Mouse (Mus musculus) embryonic fibroblast, embryonic 13.5 days (primary cell): ENCODE measurements around the gene AC134908.4. TPM values are rescaled to one million over a fixed set of nuclear protein-coding genes. Genes with fewer than 3 reads are reported as not detected.
"Not testable (repeated sequence)": the region's sequence is repeated elsewhere in the genome, so short reads cannot be mapped to it uniquely, and the experiment has no call there.

ENCODE experiments used
- H3K27ac ChIP-seq: 2 replicates; pipeline ENCODE4 v1.5.1; 2012; ENCODE audit warnings: low read length, control low read depth, inconsistent platforms; ENCODE audit not compliant: insufficient read depth
- H3K4me1 ChIP-seq: 2 replicates; pipeline ENCODE4 v1.6.1; 2011; ENCODE audit warnings: low read length; ENCODE audit not compliant: control insufficient read depth, insufficient read depth
- H3K4me3 ChIP-seq: 2 replicates; pipeline ENCODE4 v1.5.1; 2011; ENCODE audit warnings: mild to moderate bottlenecking, control low read depth, low read length; ENCODE audit not compliant: insufficient read depth
- CTCF ChIP-seq: IDR thresholded peaks from 2 replicates; pipeline ENCODE4 v1.5.1; 2011; ENCODE audit warnings: mild to moderate bottlenecking, control low read depth, low read length, moderate library complexity, borderline replicate concordance; ENCODE audit not compliant: insufficient read depth
- POLR2A ChIP-seq: IDR thresholded peaks from 2 replicates; pipeline ENCODE4 v1.6.1; 2011; ENCODE audit warnings: low read depth, mild to moderate bottlenecking, control low read depth, low read length, moderate library complexity
- polyA plus RNA-seq: library from polyadenylated mRNA; stranded (reverse); fragments of >200 nt; gene quantifications from 2 replicates; pipeline ENCODE4 v1.2.4, GENCODE M21; 2011; ENCODE audit warnings: low read depth; ENCODE audit not compliant: missing spikeins, insufficient read length

AC134908.4 gene
- polyA plus RNA-seq, 1 experiment, result not detected

GRCm38 (mm10) chr17:25808789-25809605 is 13.5 kb upstream of the AC134908.4 start, which contains the start of gene Fbxl16:
Gene Fbxl16 (plus strand): TSS chr17:25809085.
- TF ChIP-seq CTCF (no peak), POLR2A (no peak)
- Histone ChIP-seq H3K4me1 (0 out of 2 replicates have a peak, but pooled peaks cover 3% of the 10 kb centered on the region), H3K4me3 (peak within 1 kb of the TSS; percentile 68), H3K27ac (no peak within 1 kb of the TSS)

GRCm38 (mm10) chr17:25808028-25808427 is 12.6 kb upstream of the AC134908.4 start:
- H3K4me1 ChIP-seq, result 0 out of 2 replicates have a peak, but pooled peaks cover 3% of the 10 kb centered on the region
- TF ChIP-seq POLR2A, result no peak
- TF ChIP-seq CTCF, result no peak
- H3K4me3 ChIP-seq, result no peak overlapping the region
- H3K27ac ChIP-seq, result no peak overlapping the region

- not testable (repeated sequence) for H3K4me3 ChIP-seq, H3K27ac ChIP-seq, H3K4me1 ChIP-seq
Observed at GRCm38 (mm10) chr17:25807452-25807851, 12.0 kb upstream of the AC134908.4 start.

- TF ChIP-seq POLR2A (no peak), CTCF (no peak)
- no peak overlapping the region for H3K4me3 ChIP-seq
- peaks cover 6% of the 10 kb centered on the region; the same call in 1 of the 2 replicates for H3K4me1 ChIP-seq
- no peak overlapping the region for H3K27ac ChIP-seq
Observed at GRCm38 (mm10) chr17:25806507-25806906, 11.0 kb upstream of the AC134908.4 start.

- H3K4me3 ChIP-seq, result no peak overlapping the region
- TF ChIP-seq CTCF (no peak), POLR2A (no peak)
- no peak overlapping the region for H3K27ac ChIP-seq
- H3K4me1 ChIP-seq, result peaks cover 6% of the 10 kb centered on the region; the same call in 1 of the 2 replicates
Observed at GRCm38 (mm10) chr17:25802825-25803517, 7.5 kb upstream of the AC134908.4 start.

- no peak overlapping the region for H3K4me3 ChIP-seq
- H3K27ac ChIP-seq, result no peak overlapping the region
- peaks cover 4% of the 10 kb centered on the region; the same call in 1 of the 2 replicates for H3K4me1 ChIP-seq
- TF ChIP-seq POLR2A (no peak), CTCF (peak; percentile 26; the same call in 1 of the 2 replicates)
Observed at GRCm38 (mm10) chr17:25801029-25801428, 5.6 kb upstream of the AC134908.4 start.

GRCm38 (mm10) chr17:25796951-25797369 is 1.5 kb upstream of the AC134908.4 start, which contains the start of gene Metrn:
Gene Metrn (minus strand): TSS chr17:25797136.
- H3K4me3 ChIP-seq, result peak within 1 kb of the TSS; percentile 76
- no peak within 1 kb of the TSS for H3K27ac ChIP-seq
- TF ChIP-seq POLR2A (no peak), CTCF (no peak)
- peaks cover 7% of the 10 kb centered on the region; the same call in 1 of the 2 replicates for H3K4me1 ChIP-seq

GRCm38 (mm10) chr17:25796211-25796771 is 832 bp upstream of the AC134908.4 start:
- H3K4me3 ChIP-seq, result peak overlapping the region; percentile 76
- no peak overlapping the region for H3K27ac ChIP-seq
- peaks cover 7% of the 10 kb centered on the region; the same call in 1 of the 2 replicates for H3K4me1 ChIP-seq
- TF ChIP-seq POLR2A (no peak), CTCF (no peak)

GRCm38 (mm10) chr17:25794998-25795397 is 461 bp downstream of the AC134908.4 start:
- H3K4me3 ChIP-seq, result no peak overlapping the region
- no peak for TF ChIP-seq CTCF
- no peak for TF ChIP-seq POLR2A
- peaks cover 7% of the 10 kb centered on the region; the same call in 1 of the 2 replicates for H3K4me1 ChIP-seq
- H3K27ac ChIP-seq, result no peak overlapping the region
